Mouse (Mus musculus) thymus, postnatal 36 days (tissue): ENCODE measurements around the gene Syne1.

Experiments
- DNase-seq, 2 experiments: peaks; one replicate each; pipeline ENCODE4 v3.0.0; 2022; ENCODE audit warnings: mixed read lengths in 2 of 2

Gene Syne1

DNA sequence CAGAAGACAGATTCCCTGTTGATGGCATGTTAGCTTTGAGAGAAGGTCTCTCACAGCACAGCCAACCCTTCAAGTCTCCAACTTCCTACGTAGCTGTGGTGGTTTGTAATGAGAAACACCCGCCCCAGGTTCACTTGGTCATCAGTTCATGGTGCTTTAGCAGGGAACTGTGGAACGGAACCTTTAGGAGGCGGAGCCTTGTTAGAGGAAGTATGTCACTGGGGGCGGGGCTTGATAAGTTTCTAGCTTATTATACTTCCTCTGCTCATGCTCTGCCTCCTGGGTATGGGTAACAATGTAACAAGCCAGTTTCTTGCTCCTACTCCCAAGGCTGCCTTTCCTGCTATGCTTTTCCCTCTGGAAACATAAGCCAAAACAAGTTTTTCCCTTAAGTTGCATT is 505.6 kb downstream of the Syne1 start:
- no peak for DNase-seq

DNA sequence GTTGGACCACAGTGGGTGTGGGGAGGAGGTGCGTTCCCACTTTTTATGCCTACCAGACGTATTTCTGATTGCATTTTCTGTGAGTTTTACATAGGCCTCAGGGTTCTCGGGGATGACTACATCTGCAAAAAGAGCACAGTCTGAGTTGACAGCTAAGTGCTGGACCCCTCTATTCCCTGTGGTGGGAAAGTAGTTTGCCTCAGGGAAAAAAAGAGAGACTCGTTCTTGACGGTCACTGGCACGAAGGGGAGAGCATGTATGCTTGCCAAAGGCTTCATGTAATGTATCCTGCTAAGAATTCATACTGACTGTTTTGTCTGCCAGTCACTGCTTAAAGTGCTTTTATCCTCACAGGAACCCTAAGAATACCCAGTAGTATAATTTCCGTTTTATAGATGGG is 506.1 kb downstream of the Syne1 start:
- DNase-seq, result no peak

DNA sequence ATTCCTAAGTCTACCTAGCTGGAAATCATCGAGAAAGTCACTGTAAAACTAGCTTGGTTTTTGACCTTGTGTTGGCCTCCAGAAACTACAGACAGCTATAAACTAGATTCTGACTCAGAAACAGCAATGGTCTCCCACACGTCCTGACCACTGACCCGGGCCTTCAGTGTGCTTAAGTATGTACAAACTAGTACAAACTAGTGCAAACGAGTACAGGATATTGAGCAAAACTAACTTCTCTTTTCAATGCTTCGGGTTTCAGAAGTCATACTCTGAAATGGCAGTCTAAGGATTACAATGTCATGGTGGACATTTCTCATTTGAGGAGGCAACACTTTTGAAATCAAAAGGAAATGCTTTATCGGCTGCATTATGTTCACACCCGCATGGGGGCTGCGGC is 506.8 kb downstream of the Syne1 start:
- no peak for DNase-seq

DNA sequence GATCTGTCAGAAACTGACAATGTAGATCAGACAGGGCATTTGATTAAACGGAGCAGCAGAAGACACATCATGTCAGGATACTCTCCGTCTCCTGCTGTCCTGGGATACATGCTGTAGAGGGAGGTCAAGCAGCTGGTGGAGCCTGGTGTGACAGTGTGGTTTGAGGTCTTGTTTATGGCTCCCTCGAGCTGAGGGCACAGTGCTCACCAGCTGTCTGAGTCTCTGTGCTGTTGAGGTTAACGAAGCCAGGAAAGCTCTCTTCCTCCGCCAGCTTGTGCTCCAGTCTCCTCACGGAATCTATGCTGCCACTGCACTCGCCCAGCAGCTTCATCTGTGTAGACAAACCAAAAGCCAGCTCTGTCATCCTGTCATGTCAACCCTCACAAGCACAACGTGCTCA is 510.0 kb downstream of the Syne1 start:
- no peak for DNase-seq

DNA sequence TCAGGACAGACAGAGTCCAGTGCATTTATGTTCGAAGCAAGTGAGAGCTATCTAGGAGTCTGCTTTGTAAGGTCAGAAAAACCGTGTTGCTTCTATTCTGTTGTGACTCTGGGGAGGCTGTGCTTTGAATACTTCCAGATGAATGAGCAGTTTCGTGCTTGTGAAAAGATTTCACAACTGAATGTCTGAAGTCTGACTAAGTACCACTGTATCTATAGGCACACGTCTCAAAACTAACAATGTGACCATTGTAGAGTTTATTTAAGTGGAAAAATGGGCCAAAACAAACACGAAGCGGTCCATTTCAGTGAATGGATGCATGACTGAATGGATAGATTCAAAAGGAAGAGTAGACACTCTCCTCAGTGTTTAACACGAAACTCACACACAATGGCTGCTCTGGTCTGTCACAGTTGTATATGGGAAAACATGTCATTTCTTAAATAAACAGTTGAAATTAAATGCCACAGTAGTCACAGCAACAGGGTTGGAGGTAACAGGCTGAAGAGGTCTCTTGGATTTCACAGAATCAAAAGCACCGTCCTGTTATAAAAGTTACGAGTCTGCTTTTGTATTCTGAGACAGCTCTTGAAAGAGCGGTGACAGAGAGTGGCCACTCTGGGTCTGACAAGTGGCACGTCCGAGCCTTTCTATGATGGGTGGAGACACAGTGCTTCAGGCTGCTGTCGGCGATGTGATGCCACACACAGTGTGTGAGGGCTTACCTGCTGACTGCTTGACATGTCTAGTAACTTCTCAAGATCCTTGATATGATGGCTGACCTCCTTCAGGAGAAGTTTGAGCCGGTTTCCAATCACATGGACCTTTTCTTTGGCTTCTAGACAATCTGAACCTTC is 518.9 kb downstream of the Syne1 start:
- no peak for DNase-seq

DNA sequence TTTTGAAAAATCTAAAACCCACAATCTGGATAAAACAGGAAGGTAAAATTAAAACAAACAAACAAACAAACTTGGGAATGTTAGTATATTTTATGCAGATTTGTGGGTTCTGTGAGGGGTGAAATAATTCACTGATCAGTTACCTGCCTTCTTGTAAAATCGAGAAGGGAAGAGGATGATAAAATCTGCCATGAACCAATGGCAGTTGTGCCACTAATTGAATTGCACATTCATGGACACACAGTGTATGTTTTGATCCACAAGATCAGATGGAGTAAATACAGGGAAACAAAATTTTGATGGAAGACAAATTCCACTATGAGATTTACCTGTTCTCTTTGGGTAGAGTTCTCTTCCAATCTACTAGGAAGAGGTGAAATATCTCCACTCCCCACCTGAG is 521.4 kb downstream of the Syne1 start:
- DNase-seq, result no peak

DNA sequence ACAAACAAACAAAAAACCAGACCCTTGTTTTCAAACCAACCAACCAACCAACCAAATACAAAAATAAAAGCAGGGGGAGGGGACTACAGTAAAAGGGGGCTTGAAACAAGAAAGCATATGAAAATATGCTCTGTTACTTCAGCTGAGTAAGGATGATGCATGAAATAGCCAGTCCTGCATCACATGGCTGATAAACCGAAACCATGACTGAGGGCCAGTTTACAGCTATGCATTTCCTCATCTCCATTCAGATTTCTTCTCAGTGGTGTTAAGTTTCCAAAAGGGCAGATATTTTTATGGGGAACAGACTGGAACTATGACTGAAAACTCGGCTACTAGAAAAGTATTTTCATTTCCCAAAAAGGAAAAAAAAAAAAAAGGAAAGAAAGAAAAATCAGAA is 522.1 kb downstream of the Syne1 start:
- DNase-seq, result no peak

DNA sequence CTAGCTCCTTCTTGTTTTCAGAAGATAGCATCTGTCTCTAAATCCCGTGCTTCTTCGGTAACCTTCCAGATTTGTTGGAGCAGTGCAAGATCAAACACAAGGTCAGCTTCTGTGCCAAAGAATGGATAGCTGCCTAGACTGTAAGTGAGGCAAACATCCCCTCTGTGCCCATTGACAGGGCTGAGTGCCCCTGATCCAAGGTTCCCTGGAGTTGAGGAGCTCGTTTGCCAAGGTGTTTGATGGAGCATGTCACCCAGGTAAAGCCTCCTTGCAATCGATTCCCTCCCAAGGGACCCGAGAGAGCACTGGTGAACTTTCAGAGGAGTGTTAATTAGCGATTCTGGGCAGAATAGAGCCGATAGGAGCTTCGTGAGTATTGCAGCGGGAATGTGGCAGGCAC is 523.0 kb downstream of the Syne1 start:
- DNase-seq, result no peak

DNA sequence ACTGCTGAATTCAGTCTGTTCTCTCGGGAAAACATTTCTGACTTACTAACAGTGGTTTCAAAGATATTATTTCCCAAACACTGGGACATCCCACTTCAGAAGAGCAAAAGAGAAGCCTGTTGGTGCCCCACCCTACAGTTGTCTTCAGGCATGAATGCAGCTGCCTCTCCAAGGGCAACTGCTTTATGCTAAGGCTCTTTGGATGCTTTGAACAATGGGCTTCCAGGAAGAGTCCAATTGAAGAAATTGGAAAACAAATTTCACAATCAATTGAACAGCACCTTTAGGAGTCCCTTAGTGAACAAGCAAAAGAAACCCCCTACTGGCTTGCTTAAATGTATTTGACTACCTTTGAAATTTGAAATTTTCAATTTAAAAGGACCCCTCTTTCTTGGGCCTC is 524.1 kb downstream of the Syne1 start:
- no peak for DNase-seq

DNA sequence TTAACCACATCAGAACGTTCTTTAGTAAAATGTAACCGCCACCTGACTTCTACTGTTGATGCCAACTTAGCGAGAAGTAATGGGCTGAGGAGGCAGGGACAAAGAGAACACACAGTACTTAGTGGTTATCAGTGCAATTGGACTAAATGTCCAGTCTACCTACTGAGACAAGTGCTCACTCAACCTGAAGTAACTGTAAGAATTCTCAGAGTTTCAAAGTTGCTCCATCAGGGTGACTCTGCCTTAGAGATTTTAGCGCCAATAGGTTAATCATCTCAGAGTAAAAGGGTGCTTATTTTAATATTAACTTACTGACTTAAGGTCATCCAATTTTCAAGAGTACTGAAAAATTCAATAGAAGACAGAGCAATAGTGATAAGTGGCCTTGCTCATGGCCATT is 525.4 kb downstream of the Syne1 start:
- DNase-seq, result no peak

DNA sequence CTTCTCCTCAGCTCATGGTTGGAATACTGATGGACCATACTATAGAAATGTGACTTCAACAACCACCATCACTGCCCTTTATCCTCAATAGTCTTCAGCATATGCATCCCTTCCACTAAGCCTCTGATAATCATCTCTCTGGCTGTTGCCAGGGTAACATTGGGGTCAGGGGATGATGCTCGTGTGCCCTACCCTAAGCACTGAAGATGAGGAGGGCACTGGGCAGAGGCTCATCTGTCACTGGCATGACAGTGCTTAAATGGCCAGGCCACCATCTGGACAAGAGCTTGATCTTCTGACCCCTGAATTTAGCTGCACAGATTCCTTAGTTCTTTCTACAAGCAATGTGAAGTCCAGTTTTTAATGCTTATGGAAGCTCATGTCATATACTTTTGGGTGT is 534.1 kb downstream of the Syne1 start:
- no peak for DNase-seq

DNA sequence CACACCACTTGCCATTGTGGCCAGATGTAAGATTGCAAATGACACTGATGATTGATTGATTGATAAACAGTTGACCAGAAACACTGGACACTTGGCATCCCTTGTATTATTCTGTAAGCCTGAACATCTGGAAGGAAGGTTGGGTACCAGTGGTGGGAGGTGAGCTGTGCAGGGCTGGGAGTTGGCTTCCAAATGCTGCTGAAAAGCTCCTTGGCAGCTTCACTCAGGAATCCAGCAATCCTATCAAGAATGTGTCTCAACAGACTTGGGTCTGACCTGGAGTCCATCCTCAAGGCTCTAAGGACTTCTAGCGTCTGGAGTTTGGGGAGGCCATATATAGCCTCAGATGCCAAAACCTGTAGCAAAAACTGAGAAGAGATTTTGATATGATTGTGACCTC is 536.3 kb downstream of the Syne1 start:
- DNase-seq, result no peak

DNA sequence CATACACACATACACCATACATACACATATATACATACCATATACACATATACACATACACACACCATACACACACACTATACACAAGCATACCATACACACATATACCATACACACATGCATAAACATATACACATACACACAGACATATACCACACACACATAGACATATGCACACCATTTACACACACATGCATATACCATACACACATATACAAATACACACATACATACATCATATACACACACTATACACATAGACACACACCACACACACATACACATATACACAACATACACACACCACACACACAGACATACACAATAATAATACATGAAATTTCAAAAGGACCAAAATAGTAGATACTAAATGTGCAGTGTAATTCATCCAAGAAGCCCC is 539.3 kb downstream of the Syne1 start:
- DNase-seq, result no peak

DNA sequence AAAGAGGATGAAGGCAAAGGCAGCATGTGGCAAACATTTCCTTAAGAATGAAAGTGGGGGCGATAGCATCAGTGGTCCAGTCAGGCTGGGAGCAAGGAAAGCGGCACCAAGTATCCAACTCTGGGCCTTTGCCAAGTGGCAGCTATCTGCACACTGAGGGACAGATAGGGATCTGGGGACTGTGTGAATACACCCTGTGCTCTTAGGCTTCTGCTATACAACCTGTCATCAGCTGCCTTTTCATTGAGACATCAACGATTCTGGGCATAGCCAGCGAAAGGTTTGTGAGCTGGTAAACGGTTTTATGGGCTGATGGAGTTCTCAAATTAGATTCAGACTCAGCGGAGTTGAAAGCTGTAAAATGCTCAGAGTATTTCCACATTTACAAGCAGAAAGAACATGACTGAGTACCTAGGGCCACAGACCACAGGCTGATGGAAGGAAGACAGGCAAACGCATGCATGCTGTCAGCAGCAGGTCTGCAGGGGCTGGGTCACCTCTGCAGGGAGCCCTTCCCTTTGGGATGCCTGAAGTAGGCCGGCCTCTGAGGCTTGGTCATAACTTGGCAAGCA is 542.4 kb downstream of the Syne1 start:
- DNase-seq, result no peak

DNA sequence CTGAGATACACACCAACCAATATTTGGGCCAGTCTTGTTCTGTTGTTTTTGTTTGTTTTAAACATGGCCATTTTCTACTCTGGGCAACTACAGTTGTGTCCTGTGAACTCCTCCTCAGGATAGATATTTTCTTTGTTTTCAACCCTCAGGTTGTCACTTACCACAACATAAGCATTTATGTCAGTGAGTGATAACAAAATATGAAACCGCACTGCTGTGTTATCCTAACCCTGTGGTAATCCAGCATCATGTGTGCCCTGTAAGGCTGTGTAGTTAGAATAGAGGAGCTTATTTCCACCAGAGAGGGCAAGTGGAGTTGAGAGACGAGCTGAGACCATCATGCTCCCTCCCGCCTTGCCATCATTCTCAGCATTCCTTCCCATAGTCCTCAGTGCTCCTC is 554.7 kb downstream of the Syne1 start:
- DNase-seq, result no peak

DNA sequence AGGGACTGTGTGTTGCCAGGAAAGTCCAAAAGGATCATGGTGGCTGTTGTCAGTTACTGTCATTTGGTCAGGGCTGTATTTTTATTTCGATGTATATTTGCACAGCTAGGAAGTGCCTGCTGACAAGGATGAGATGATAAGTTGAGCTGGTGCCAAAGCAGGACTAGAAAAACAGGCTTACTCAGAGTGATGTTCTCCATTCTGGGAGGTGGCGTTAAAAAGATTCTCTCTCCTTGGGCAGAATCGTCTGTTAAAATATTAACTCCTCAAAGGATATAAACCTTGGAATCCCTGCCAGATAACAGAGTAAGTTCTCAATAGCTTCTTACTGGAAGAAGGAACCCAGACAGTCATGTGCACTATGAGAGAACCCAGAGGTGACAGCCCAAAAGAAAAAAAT is 557.5 kb downstream of the Syne1 start:
- no peak for DNase-seq

DNA sequence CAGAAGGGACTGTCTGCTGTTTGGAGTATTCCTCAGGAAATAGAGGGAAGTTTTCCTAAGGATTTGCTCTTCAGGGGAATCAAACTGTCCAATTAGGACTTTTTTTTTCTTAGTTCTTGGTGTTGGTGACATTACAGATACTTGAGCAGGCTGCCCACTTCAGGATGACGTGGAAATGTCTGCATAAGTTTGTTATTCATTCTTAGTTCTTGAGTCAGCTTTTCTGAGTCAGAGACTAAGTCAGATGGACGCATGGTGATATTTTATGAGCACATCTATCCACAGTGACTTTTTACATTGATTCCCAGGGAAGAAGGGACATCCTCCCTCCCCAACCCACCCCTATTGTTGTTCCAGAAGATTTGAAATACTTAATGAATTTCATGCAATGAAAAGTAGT is 567.4 kb downstream of the Syne1 start:
- no peak for DNase-seq

DNA sequence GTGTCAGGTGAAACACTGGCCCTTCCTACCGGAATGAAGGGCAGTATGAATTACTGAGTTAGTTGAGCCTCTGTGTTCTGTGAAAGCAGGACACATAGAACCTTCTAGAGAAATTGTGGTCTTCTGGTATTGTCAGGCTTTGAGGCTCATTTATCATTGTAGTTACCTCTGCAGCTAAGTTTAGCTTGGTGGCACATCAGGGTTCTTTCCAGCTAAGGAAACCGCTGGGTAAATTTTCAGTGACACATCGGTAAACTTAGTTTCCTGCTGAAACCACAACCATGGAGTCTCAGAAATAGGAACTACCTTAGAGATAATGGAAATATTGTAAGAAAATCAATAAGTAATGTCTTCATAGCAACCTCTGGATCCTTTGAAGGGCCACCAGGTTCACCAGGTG is 573.9 kb downstream of the Syne1 start:
- DNase-seq, result no peak

DNA sequence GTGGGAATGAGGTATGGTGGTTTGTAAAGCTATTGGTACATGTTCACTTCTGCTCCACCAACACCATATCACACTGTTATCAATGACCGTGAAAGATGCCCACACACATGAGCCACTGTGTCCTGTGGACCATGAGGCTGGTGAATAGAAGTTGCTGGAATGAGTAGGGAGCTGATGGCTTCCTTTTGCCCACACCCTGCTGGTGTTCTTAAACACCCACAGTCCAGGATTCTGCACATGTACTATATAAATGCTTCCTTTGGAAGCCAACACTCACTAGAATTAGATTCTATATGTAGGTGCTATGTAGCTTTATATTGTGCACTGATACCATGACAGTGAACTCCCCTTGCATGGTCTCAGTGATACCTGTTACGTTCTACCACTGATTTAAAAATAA is 574.7 kb downstream of the Syne1 start:
- DNase-seq, result no peak

DNA sequence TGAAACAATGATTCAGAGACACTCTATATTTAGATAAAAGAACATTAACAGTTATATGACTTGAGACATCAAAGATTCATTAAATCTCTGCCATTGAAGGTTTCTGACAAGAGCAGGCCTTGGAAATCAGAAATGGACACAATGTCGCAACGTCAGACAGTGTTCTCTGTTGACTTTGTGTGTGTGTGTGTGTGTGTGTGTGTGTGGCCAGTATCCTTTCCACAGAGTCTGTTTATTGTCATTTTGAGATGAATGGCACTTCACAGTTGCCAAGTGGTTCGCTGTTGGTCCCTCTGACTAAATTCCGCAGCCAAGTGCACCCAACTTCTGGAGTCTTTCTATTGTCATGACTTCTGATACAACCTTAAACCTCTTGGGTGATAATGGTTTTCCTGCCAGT is 577.0 kb downstream of the Syne1 start:
- no peak for DNase-seq

DNA sequence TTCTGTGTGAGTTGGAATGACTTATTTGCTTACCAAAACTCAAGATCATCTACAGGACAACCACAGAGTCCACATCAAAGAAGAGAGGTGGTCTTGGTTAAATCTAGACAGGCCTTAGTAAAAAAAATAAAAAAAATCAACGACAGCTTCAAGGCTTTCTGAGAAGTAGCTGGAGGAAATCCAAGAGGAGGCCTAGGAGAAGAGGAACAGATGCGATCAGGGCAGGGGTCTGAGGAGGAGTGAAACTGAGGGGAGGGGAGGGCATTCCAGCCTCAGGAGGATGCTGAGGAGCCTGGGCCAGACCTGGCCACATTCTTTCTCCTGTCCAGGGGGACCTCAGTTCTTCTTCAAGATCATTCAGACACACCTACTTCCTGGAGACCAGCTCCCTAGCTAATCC is 579.3 kb downstream of the Syne1 start:
- DNase-seq, result no peak

DNA sequence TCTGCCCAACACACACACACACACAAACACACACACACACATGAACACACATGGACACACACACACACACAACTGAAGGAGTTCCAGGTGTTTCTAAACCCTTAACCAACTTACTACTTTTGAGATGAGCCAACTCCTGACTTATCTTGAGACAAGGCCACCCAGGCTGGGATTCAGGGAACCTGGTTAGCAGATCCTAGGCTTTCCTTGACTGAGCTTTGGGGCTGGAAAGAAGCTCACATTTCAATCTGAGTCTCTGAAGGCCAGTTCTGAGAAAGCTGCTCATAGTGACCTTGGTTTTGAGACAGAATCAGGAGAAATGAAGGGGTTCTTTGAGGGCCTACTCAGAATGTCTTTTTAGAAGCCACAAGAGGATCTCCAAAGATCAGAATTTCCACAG is 579.7 kb downstream of the Syne1 start:
- DNase-seq, result no peak

DNA sequence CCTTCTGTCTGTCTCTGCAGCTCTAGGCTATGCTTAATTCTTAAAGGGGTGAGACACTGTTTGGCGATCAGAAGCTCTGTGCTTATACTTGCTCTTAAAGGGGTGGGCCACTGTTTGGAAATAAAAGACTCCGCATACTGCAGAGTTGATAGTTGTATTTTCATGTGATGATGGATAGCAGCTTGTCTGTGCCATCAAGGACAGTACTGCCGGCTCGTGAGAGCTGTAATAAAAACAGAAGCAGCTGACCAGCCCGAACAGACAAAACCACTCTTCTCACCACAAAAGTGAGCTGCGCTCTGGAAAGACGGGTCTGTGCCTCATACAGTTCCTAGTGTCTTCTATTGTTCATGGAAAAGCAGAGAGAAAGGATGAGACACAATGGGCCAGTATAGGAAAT is 580.1 kb downstream of the Syne1 start:
- no peak for DNase-seq
